Mouse (Mus musculus): Measurements from ENCODE around the gene Rere.

The Rere gene

GRCm38 (mm10) chr4:150664726-150665125 lies 383.3 kb downstream of the Rere start:
- peak; percentile 23 for DNase-seq (ENCODE audit: low spot score)

GRCm38 (mm10) chr4:150665806-150666205 lies 384.4 kb downstream of the Rere start:
- no peak for DNase-seq (ENCODE audit: low spot score)
